8 mouse cellular contexts compared by ENCODE assay signal in genomic region chr1:93100243-93100575, GRCm38 (mm10). TPM values are rescaled to one million over a fixed set of nuclear protein-coding genes. Genes with fewer than 3 reads are reported as not detected.
DNase-seq lines count a peak whose midpoint lies in the region; ATAC-seq lines count a peak whose summit lies in the region.

No protein-coding gene starts in this region.

- no peak overlapping the region for H3K27ac ChIP-seq in heart, embryonic 11.5 days (ENCODE audit: low read depth, low read length)
- H3K27ac ChIP-seq in forebrain, embryonic 10.5 days, result peak overlapping the region; percentile 88
- H3K27ac ChIP-seq in kidney, embryonic 15.5 days, result no peak overlapping the region
- peak overlapping the region; percentile 95 for H3K27ac ChIP-seq in midbrain, embryonic 16.5 days (ENCODE audit: low read length)

- no peaks in the 10 kb centered on the region for H3K9me3 ChIP-seq in heart, embryonic 11.5 days (replicated peaks; ENCODE audit: control insufficient read depth, low read length)
- no peaks in the 10 kb centered on the region for H3K9me3 ChIP-seq in forebrain, embryonic 10.5 days
- no peaks in the 10 kb centered on the region for H3K9me3 ChIP-seq in kidney, embryonic 15.5 days (replicated peaks)
- no peaks in the 10 kb centered on the region for H3K9me3 ChIP-seq in midbrain, embryonic 16.5 days (replicated peaks; ENCODE audit: control insufficient read depth, low read length, poor library complexity, severe bottlenecking)

- peaks cover 62% of the 10 kb centered on the region for H3K27me3 ChIP-seq in heart, embryonic 11.5 days (ENCODE audit: control insufficient read depth, insufficient read depth, low read length)
- H3K27me3 ChIP-seq in forebrain, embryonic 10.5 days (ENCODE audit: poor library complexity, severe bottlenecking), result peaks cover 63% of the 10 kb centered on the region
- peaks cover 62% of the 10 kb centered on the region for H3K27me3 ChIP-seq in kidney, embryonic 15.5 days
- no peaks in the 10 kb centered on the region for H3K27me3 ChIP-seq in midbrain, embryonic 16.5 days (ENCODE audit: control insufficient read depth, insufficient read depth, low read depth, low read length)

- H3K9ac ChIP-seq in heart, embryonic 11.5 days (ENCODE audit: low read depth, low read length), result 0 out of 2 replicates have a peak overlapping the region, but pooled peaks have one; percentile 17
- peak overlapping the region; percentile 47 for H3K9ac ChIP-seq in kidney, embryonic 15.5 days
- H3K9ac ChIP-seq in midbrain, embryonic 16.5 days (ENCODE audit: low read depth, low read length), result peak overlapping the region; percentile 86

- peak overlapping the region; percentile 61 for H3K4me3 ChIP-seq in heart, embryonic 11.5 days (ENCODE audit: low read depth, low read length)
- H3K4me3 ChIP-seq in forebrain, embryonic 10.5 days, result peak overlapping the region; percentile 74
- H3K4me3 ChIP-seq in kidney, embryonic 15.5 days (replicated peaks), result peak overlapping the region; percentile 54
- peak overlapping the region; percentile 84 for H3K4me3 ChIP-seq in midbrain, embryonic 16.5 days (ENCODE audit: low read depth, low read length)

- no peak for DNase-seq in heart, adult 9 months (ENCODE audit: low spot score in 2 of 2)
- DNase-seq in adrenal gland, adult 2 months, result peak; percentile 52
- DNase-seq in forebrain, embryonic 10.5 days (ENCODE audit: extremely low spot score, low spot score), result no peak
- DNase-seq in c-Kit-positive CD71-positive TER-119-positive erythroid progenitor cells, embryonic 14.5 days (ENCODE audit: low spot score), result no peak

- no peak for ATAC-seq in heart, embryonic 11.5 days (replicated peaks; ENCODE audit: insufficient number of reproducible peaks, low FRiP score, low TSS enrichment)
- peak; percentile 37; the same call in 1 of the 2 replicates for ATAC-seq in kidney, embryonic 15.5 days (replicated peaks; ENCODE audit: low FRiP score)
- ATAC-seq in midbrain, embryonic 16.5 days, result peak; percentile 5
- ATAC-seq in CD4-positive, CD25-positive, alpha-beta regulatory T cell, adult 4 months, result no peak

- 4% methylated on average over 18 of the region's 18 CpGs for WGBS in heart, embryonic 11.5 days (ENCODE audit: insufficient replicate concordance)
- 2% methylated on average over 18 of the region's 18 CpGs for WGBS in forebrain, embryonic 10.5 days
- WGBS in kidney, embryonic 15.5 days, result 2% methylated on average over 18 of the region's 18 CpGs
- 2% methylated on average over 18 of the region's 18 CpGs for WGBS in midbrain, embryonic 16.5 days

- no peaks in the 10 kb centered on the region for H3K36me3 ChIP-seq in heart, embryonic 11.5 days (ENCODE audit: control insufficient read depth, insufficient read depth, low read length)
- H3K36me3 ChIP-seq in forebrain, embryonic 10.5 days (replicated peaks), result peaks cover 24% of the 10 kb centered on the region
- H3K36me3 ChIP-seq in kidney, embryonic 15.5 days, result no peaks in the 10 kb centered on the region
- H3K36me3 ChIP-seq in midbrain, embryonic 16.5 days (ENCODE audit: control insufficient read depth, insufficient read depth, low read length), result no peaks in the 10 kb centered on the region

- peak overlapping the region; percentile 95 for H3K4me2 ChIP-seq in heart, embryonic 11.5 days
- peak overlapping the region; percentile 96 for H3K4me2 ChIP-seq in kidney, embryonic 15.5 days
- H3K4me2 ChIP-seq in midbrain, embryonic 16.5 days (ENCODE audit: low read length), result peak overlapping the region; percentile 87

- peaks cover 8% of the 10 kb centered on the region for H3K4me1 ChIP-seq in heart, embryonic 11.5 days (ENCODE audit: control insufficient read depth, insufficient read depth, low read length)
- peaks cover 56% of the 10 kb centered on the region for H3K4me1 ChIP-seq in forebrain, embryonic 10.5 days
- peaks cover 22% of the 10 kb centered on the region for H3K4me1 ChIP-seq in kidney, embryonic 15.5 days
- H3K4me1 ChIP-seq in midbrain, embryonic 16.5 days (ENCODE audit: control insufficient read depth, insufficient read depth, low read length), result peaks cover 31% of the 10 kb centered on the region

RNA-seq across cellular contexts. Expression of gene Kif1a, which starts 1.5 kb away (rescaled TPM):
- polyA plus RNA-seq in heart, embryonic 11.5 days (2014; fragmentation: Nextera tagmentation; extraction: Ambion mirVana), result 5.7 and 6.3 TPM in 2 replicates
- total RNA-seq in adrenal gland, adult 2 months (2021), result 10 to 100 TPM; 33.6 to 43.0 TPM
- 25.7 and 29.0 TPM in 2 replicates for polyA plus RNA-seq in adrenal gland, adult 2 months (2012; rRNA removed)
- polyA plus RNA-seq in forebrain, embryonic 10.5 days (2016; fragmentation: Nextera tagmentation; extraction: Ambion mirVana), result 41.4 and 41.5 TPM in 2 replicates
- polyA plus RNA-seq in kidney, embryonic 15.5 days (2015; fragmentation: Nextera tagmentation; extraction: Ambion mirVana), result 7.0 and 10.0 TPM in 2 replicates
- 514 and 519 TPM in 2 replicates for polyA plus RNA-seq in midbrain, embryonic 16.5 days (2015; fragmentation: Nextera tagmentation; extraction: Ambion mirVana)
- polyA plus RNA-seq in CD4-positive, CD25-positive, alpha-beta regulatory T cell, adult 4 months (2017; shearing (Covaris generic)), result not detected

RNA-seq across cellular contexts. Expression of gene Agxt, which starts 34.8 kb away (rescaled TPM):
- 0.61 TPM in 1 of 2 replicates, not detected in the other for polyA plus RNA-seq in heart, embryonic 11.5 days (2014; fragmentation: Nextera tagmentation; extraction: Ambion mirVana)
- total RNA-seq in adrenal gland, adult 2 months (2021), result under 1 TPM in 1 of 2 experiments, not detected in 1; 0.92 TPM
- polyA plus RNA-seq in adrenal gland, adult 2 months (2012; rRNA removed), result 0.44 TPM in 1 of 2 replicates, not detected in the other
- not detected in 2 replicates for polyA plus RNA-seq in forebrain, embryonic 10.5 days (2016; fragmentation: Nextera tagmentation; extraction: Ambion mirVana)
- polyA plus RNA-seq in kidney, embryonic 15.5 days (2015; fragmentation: Nextera tagmentation; extraction: Ambion mirVana), result 0.38 TPM in 1 of 2 replicates, not detected in the other
- polyA plus RNA-seq in midbrain, embryonic 16.5 days (2015; fragmentation: Nextera tagmentation; extraction: Ambion mirVana), result not detected in 2 replicates
- polyA plus RNA-seq in CD4-positive, CD25-positive, alpha-beta regulatory T cell, adult 4 months (2017; shearing (Covaris generic)), result not detected

Comparison
In these comparisons a context has a peak if more than half of its experiments do, and no peak if none do; other contexts are left out.
1. ATAC-seq: peak in kidney, embryonic 15.5 days (single experiment) and midbrain, embryonic 16.5 days (single experiment); none in heart, embryonic 11.5 days (single experiment) and CD4-positive, CD25-positive, alpha-beta regulatory T cell, adult 4 months (single experiment).
2. H3K27ac ChIP-seq: peak in forebrain, embryonic 10.5 days (single experiment) and midbrain, embryonic 16.5 days (single experiment); none in heart, embryonic 11.5 days (single experiment) and kidney, embryonic 15.5 days (single experiment).
3. H3K9ac ChIP-seq: peak in every context shown above with its lines; median percentile 86 in midbrain, embryonic 16.5 days; 47 in kidney, embryonic 15.5 days; 17 in heart, embryonic 11.5 days.
4. RNA of gene Kif1a, which starts 1.5 kb away (polyA plus RNA-seq): 514 to 519 TPM in midbrain, embryonic 16.5 days; 41.4 to 41.5 TPM in forebrain, embryonic 10.5 days, 25.7 to 29.0 TPM in adrenal gland, adult 2 months, 7.0 to 10.0 TPM in kidney, embryonic 15.5 days, 5.7 to 6.3 TPM in heart, embryonic 11.5 days and not detected in CD4-positive, CD25-positive, alpha-beta regulatory T cell, adult 4 months; every median in the first group is over 10 times any median in the second.
5. Peak in every context shown above with its lines, with median percentiles within 50 percentile points of each other: H3K4me2 ChIP-seq and H3K4me3 ChIP-seq.